ENCODE assay signal across 18 mouse cellular contexts in genomic region chr19:11485746-11486145, GRCm38 (mm10). TPM values are rescaled to one million over a fixed set of nuclear protein-coding genes. Genes with fewer than 3 reads are reported as not detected.
DNase-seq lines count a peak whose midpoint lies in the region; ATAC-seq and TF ChIP-seq lines count a peak whose summit lies in the region.
"Had no signal": no experiment of that assay in that cellular context is flagged by ENCODE, and none has a peak within 500 bp of the region (broad histone marks: within the 10 kb centered on the region; RNA-seq: fewer than 3 reads in every experiment).

Gene Gm8369, plus strand, starts transcription at chr19:11485938.

- H3K36me3 ChIP-seq in heart, adult 2 months (ENCODE audit: control insufficient read depth, insufficient read depth, low read length), result no peaks in the 10 kb centered on the region
- H3K36me3 ChIP-seq: heart, embryonic 12.5 days; kidney, embryonic 15.5 days had no signal

- TF ChIP-seq CTCF in layer of hippocampus, adult 2 months (conservative IDR thresholded peaks at IDR 0.05), result no peak
- TF ChIP-seq CTCF in heart, adult 2 months (IDR thresholded peaks at IDR 0.05), result no peak

- no peak for TF ChIP-seq EP300 in heart, adult 2 months (IDR thresholded peaks at IDR 0.05; ENCODE audit: insufficient read depth, low read depth, low read length)

- peak; percentile 45 for DNase-seq in layer of hippocampus, adult 11-12 months (ENCODE audit: low spot score)
- no peak for DNase-seq in layer of hippocampus, postnatal 10 days (ENCODE audit: low spot score in 2 of 2)
- peak; percentile 84 for DNase-seq in CD4-positive, CD25-positive, alpha-beta regulatory T cell, adult 2 months (ENCODE audit: low read depth, low spot score)
- DNase-seq in layer of hippocampus, adult 2 months (ENCODE audit: low spot score in 2 of 2), result peak; percentile 40 to 75
- no peak for DNase-seq in gastrocnemius, postnatal 4 days (ENCODE audit: low spot score in 2 of 2)
- DNase-seq in heart, adult 2 months, result no peak
- no peak for DNase-seq in adrenal gland, adult 18-20 months (ENCODE audit: low spot score in 2 of 2)
- DNase-seq: cerebellum, adult 18-20 months; embryo, embryonic 11 days; gastrocnemius, adult 2 months; midbrain, embryonic 14.5 days; thymus, postnatal 36 days had no signal

- no peaks in the 10 kb centered on the region for H3K79me2 ChIP-seq in heart, adult 2 months (replicated peaks; ENCODE audit: control insufficient read depth, insufficient read depth, low read length)

- no peaks in the 10 kb centered on the region for H3K27me3 ChIP-seq in heart, adult 2 months (ENCODE audit: control insufficient read depth, insufficient read depth, low read length)
- H3K27me3 ChIP-seq: heart, embryonic 12.5 days; kidney, embryonic 15.5 days had no signal

- no peak within 1 kb of the TSS for H3K9ac ChIP-seq in heart, adult 2 months (ENCODE audit: low read depth, low read length)
- H3K9ac ChIP-seq: heart, embryonic 12.5 days; hindbrain, embryonic 14.5 days; kidney, embryonic 15.5 days had no signal

- intact Hi-C loops in heart, adult 2 months (cut with DNase I), result no loop called here

- 54% methylated on average over 2 of the region's 2 CpGs for WGBS in heart, adult 2 months

- no peaks in the 10 kb centered on the region for H3K4me1 ChIP-seq in heart, adult 2 months (ENCODE audit: control insufficient read depth, insufficient read depth, low read length)
- H3K4me1 ChIP-seq: heart, embryonic 12.5 days; kidney, embryonic 15.5 days had no signal

- no peak within 1 kb of the TSS for H3K4me3 ChIP-seq in layer of hippocampus, adult 2 months
- H3K4me3 ChIP-seq in heart, adult 2 months, result no peak within 1 kb of the TSS
- H3K4me3 ChIP-seq: erythroblast, embryonic 14.5 days; gastrocnemius, adult 2 months; heart, embryonic 12.5 days; kidney, embryonic 15.5 days had no signal

- peak within 1 kb of the TSS; percentile 90 for H3K27ac ChIP-seq in layer of hippocampus, adult 2 months
- H3K27ac ChIP-seq in heart, adult 2 months, result no peak within 1 kb of the TSS
- H3K27ac ChIP-seq: gastrocnemius, adult 2 months; hindbrain, embryonic 14.5 days; kidney, embryonic 15.5 days had no signal

- ATAC-seq in megakaryocyte, adult 5-6 weeks (ENCODE audit: poor library complexity, severe bottlenecking), result no peak
- ATAC-seq: lung, postnatal 0 days had no signal

- no peak for TF ChIP-seq POLR2A in heart, adult 2 months (IDR thresholded peaks at IDR 0.05; ENCODE audit: insufficient read depth, low read depth, low read length)

RNA-seq across cellular contexts. Expression of gene Gm8369, which starts in this region (rescaled TPM):
- total RNA-seq in layer of hippocampus, postnatal 10 days (2021), result 1 to 10 TPM; 1.1 to 1.4 TPM
- total RNA-seq in layer of hippocampus, adult 2 months (2021), result under 1 TPM; 0.36 to 0.83 TPM
- total RNA-seq in megakaryocyte, adult 5-6 weeks (2015), result 16.9 and 21.9 TPM in 2 replicates
- total RNA-seq in megakaryocyte, adult 5-6 weeks (2017), result 10.4 and 12.3 TPM in 2 replicates
- under 1 TPM in 1 of 2 experiments, not detected in 1; 0.29 TPM for total RNA-seq in gastrocnemius, postnatal 4 days (2021)
- under 1 TPM in 1 of 2 experiments, not detected in 1; 0.32 TPM for total RNA-seq in heart, adult 2 months (2021)
- polyA plus RNA-seq in heart, adult 2 months (2012; rRNA removed), result 1.4 and 1.7 TPM in 2 replicates
- total RNA-seq in adrenal gland, adult 18-20 months (2021), result 1 to 10 TPM in 1 of 2 experiments, not detected in 1; 1.1 TPM
- total RNA-seq: gastrocnemius, adult 2 months had no signal
- polyA plus RNA-seq: erythroblast, embryonic 14.5 days; heart, embryonic 12.5 days; hindbrain, embryonic 14.5 days; kidney, embryonic 15.5 days; midbrain, embryonic 14.5 days had no signal

Comparison
In these comparisons a context has a peak if more than half of its experiments do, and no peak if none do; other contexts are left out.
1. RNA of gene Gm8369 (total RNA-seq): 10.4 to 21.9 TPM in megakaryocyte, adult 5-6 weeks; 1.1 to 1.4 TPM in layer of hippocampus, postnatal 10 days, 1.1 TPM in adrenal gland, adult 18-20 months, 0.36 to 0.83 TPM in layer of hippocampus, adult 2 months, 0.32 TPM in heart, adult 2 months and 0.29 TPM in gastrocnemius, postnatal 4 days; every median in the first group is over 4 times any median in the second.
2. DNase-seq: peak in layer of hippocampus, adult 11-12 months (single experiment) and CD4-positive, CD25-positive, alpha-beta regulatory T cell, adult 2 months (single experiment); none in layer of hippocampus, postnatal 10 days (0 of 2), gastrocnemius, postnatal 4 days (0 of 2), heart, adult 2 months (0 of 2) and adrenal gland, adult 18-20 months (0 of 2).
3. Peak in DNase-seq and H3K27ac ChIP-seq in layer of hippocampus, adult 2 months; RNA of the gene not detected or under 1 TPM.